Mouse (Mus musculus) limb, embryonic 13.5 days (tissue): ENCODE data around the gene Prmt7. TPM values are rescaled to one million over a fixed set of nuclear protein-coding genes. Genes with fewer than 3 reads are reported as not detected.

Experiments
- ATAC-seq: fragments of 200-750 bp; cut with Nextera tagmentation; 2 replicates; pipeline ENCODE4 v1.8.0; 2017; ENCODE audit warnings: low read depth, moderate number of reproducible peaks, moderate TSS enrichment; ENCODE audit not compliant: low FRiP score
- H3K27ac ChIP-seq: fragments of 300-500 bp; sonication (generic); 2 replicates; pipeline ENCODE4 v1.5.1; 2015; ENCODE audit warnings: inconsistent platforms, mild to moderate bottlenecking, moderate library complexity
- H3K27me3 ChIP-seq: fragments of 300-500 bp; sonication (generic); 2 replicates; pipeline ENCODE4 v1.6.1; 2015; ENCODE audit warnings: mild to moderate bottlenecking, inconsistent platforms
- H3K36me3 ChIP-seq: fragments of 300-500 bp; sonication (generic); 2 replicates; pipeline ENCODE4 v1.6.1; 2015; ENCODE audit warnings: inconsistent platforms, mild to moderate bottlenecking, moderate library complexity
- H3K4me1 ChIP-seq: fragments of 300-500 bp; sonication (generic); 2 replicates; pipeline ENCODE4 v1.6.1; 2015; ENCODE audit warnings: inconsistent platforms
- H3K4me2 ChIP-seq: fragments of 300-500 bp; sonication (generic); replicated peaks from 2 replicates; pipeline ENCODE4 v1.6.1; 2015; ENCODE audit warnings: inconsistent platforms, mild to moderate bottlenecking, moderate library complexity
- H3K4me3 ChIP-seq: fragments of 300-500 bp; sonication (generic); 2 replicates; pipeline ENCODE4 v1.5.1; 2015; ENCODE audit warnings: moderate library complexity, mild to moderate bottlenecking, inconsistent platforms
- H3K9ac ChIP-seq: fragments of 300-500 bp; sonication (generic); 2 replicates; pipeline ENCODE4 v1.6.1; 2015; ENCODE audit warnings: mild to moderate bottlenecking, inconsistent platforms
- H3K9me3 ChIP-seq: fragments of 300-500 bp; sonication (generic); 2 replicates; pipeline ENCODE4 v1.6.1; 2016; ENCODE audit warnings: inconsistent platforms
- WGBS: fragments of 180-500 bp; shearing (Covaris S2); methylation state at CpG from one replicate; pipeline ENCODE4 v1.1.7; 2015; 5-methylcytosine and 5-hydroxymethylcytosine counted together
- polyA plus RNA-seq: library from polyadenylated mRNA; unstranded; fragments of >200 nt; fragmentation: Nextera tagmentation; extraction: Ambion mirVana; gene quantifications from 2 replicates; pipeline ENCODE4 v1.2.1, GENCODE M21; 2015

The Prmt7 gene
- polyA plus RNA-seq, 1 experiment from 2014 or later: 51.8 TPM

DNA sequence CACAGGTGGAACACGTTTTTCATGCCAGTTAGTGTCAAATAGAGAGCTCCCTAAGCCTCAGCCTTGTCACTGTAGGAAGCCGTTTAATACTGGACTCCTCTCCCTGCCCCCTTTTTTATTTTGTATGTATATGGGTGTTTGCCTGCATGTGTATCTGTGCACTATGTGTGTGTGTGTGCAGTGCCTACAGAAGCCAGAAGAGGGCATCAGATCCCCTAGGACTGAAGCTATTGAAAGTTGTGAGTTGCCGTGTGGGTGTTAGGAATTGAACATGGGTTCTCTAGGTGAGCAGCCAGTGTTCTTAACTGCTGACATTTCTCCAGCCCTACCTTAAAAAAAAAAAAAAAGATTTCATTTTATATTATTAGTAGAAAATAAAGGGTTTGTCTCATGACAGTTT, 89.0 kb downstream of the Prmt7 start:
- Histone ChIP-seq H3K4me1 (no peaks in the 10 kb centered on the region), H3K36me3 (no peaks in the 10 kb centered on the region), H3K9me3 (no peaks in the 10 kb centered on the region), H3K27ac (no peak overlapping the region), H3K27me3 (no peaks in the 10 kb centered on the region), H3K9ac (no peak overlapping the region), H3K4me3 (no peak overlapping the region), H3K4me2 (no peak overlapping the region)
- 84% methylated on average over 3 of the region's 3 CpGs for WGBS
- no peak for ATAC-seq

- H3K27me3 ChIP-seq: no peaks in the 10 kb centered on the region
- no peaks in the 10 kb centered on the region for H3K36me3 ChIP-seq
- H3K4me1 ChIP-seq: no peaks in the 10 kb centered on the region
- H3K9me3 ChIP-seq: no peaks in the 10 kb centered on the region
- no peak overlapping the region for H3K4me3 ChIP-seq
- H3K4me2 ChIP-seq: no peak overlapping the region
- no peak overlapping the region for H3K27ac ChIP-seq
- ATAC-seq: no peak
- H3K9ac ChIP-seq: no peak overlapping the region
- WGBS: 73% methylated on average over 9 of the region's 9 CpGs
Measured at GRCm38 (mm10) chr8:106300739-106301715, 90.3 kb downstream of the Prmt7 start.

Other genes with a start within 250 kb of the Prmt7 start
- gene Slc12a4, start 244.8 kb upstream of the Prmt7 start, polyA plus RNA-seq: 48.8 and 56.3 TPM in 2 replicates
- gene Dpep3, start 231.5 kb upstream of the Prmt7 start, polyA plus RNA-seq: not detected in 2 replicates
- gene Dus2, start 219.6 kb upstream of the Prmt7 start, polyA plus RNA-seq: 27.3 and 27.5 TPM in 2 replicates
- not detected in 2 replicates for gene Dpep2nb, start 205.0 kb upstream of the Prmt7 start, polyA plus RNA-seq
- 19.7 and 20.1 TPM in 2 replicates for gene Ddx28, start 199.1 kb upstream of the Prmt7 start, polyA plus RNA-seq
- 9.1 and 9.4 TPM in 2 replicates for gene Nfatc3, start 152.1 kb upstream of the Prmt7 start, polyA plus RNA-seq
- gene Esrp2, start 74.0 kb upstream of the Prmt7 start, polyA plus RNA-seq: 11.5 and 13.8 TPM in 2 replicates
- 19.6 and 20.5 TPM in 2 replicates for gene Pla2g15, start 60.5 kb upstream of the Prmt7 start, polyA plus RNA-seq
- 59.0 and 68.9 TPM in 2 replicates for gene Slc7a6, start 42.1 kb upstream of the Prmt7 start, polyA plus RNA-seq
- 41.8 and 44.7 TPM in 2 replicates for gene Slc7a6os, start within 50 bp of the Prmt7 start, polyA plus RNA-seq
- 4.5 and 11.8 TPM in 2 replicates for gene Smpd3, start 127.1 kb downstream of the Prmt7 start, polyA plus RNA-seq
- 31.2 and 31.8 TPM in 2 replicates for gene Zfp90, start 204.4 kb downstream of the Prmt7 start, polyA plus RNA-seq